Mouse (Mus musculus): ENCODE results near the gene Agr3. TPM values are rescaled to one million over a fixed set of nuclear protein-coding genes. Genes with fewer than 3 reads are reported as not detected.

Gene Agr3
- polyA plus RNA-seq, 1 experiment from 2014 or later: not detected

DNA sequence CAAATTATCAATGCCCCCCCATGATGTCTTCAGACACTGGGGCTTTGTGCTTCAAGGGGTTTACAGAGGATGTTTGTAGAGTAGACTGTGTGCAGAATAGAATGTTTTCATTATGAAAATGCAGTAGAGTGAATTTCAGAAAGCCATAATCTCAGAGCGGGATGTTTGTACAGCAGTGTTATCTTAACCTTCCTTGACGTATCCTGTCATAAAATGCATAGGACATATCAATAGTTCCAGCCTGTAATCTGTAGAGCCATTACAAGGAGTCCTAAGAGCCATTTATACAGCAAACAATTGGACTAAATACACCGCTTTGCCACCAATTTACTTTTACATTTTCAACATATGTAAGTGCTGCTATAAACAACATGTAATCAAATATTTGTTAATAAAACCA is 68.2 kb downstream of the Agr3 start:
- no peak for ATAC-seq
- Histone ChIP-seq H3K27ac (no peak overlapping the region), H3K27me3 (replicated peaks) (no peaks in the 10 kb centered on the region), H3K4me3 (no peak overlapping the region), H3K4me1 (no peaks in the 10 kb centered on the region), H3K9ac (no peak overlapping the region), H3K4me2 (no peak overlapping the region), H3K9me3 (replicated peaks) (no peaks in the 10 kb centered on the region), H3K36me3 (no peaks in the 10 kb centered on the region)
- 54% methylated on average over 3 of the region's 3 CpGs for WGBS (ENCODE audit: insufficient replicate concordance)

DNA sequence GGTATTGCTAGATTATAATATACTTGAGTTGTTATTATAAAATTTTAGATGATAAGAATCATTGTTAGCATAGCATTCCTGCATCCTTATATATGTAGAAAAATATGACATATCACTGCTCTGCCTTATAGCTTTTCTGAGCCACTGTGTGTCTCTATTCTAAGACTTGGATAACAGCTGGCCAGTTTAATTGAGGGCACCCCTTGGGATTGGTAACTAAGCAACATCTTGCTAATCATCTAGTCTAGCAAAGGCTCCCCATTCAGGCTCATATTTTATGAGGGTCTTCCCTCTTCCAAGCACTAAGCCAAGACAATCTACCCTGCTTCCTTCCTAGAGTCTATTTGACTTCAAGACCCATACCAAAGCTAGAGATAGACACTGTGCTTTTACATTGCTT is 68.7 kb downstream of the Agr3 start:
- Histone ChIP-seq H3K27ac (no peak overlapping the region), H3K36me3 (no peaks in the 10 kb centered on the region), H3K9ac (no peak overlapping the region), H3K4me3 (no peak overlapping the region), H3K27me3 (replicated peaks) (no peaks in the 10 kb centered on the region), H3K9me3 (replicated peaks) (no peaks in the 10 kb centered on the region), H3K4me2 (no peak overlapping the region), H3K4me1 (no peaks in the 10 kb centered on the region)
- ATAC-seq: no peak

DNA sequence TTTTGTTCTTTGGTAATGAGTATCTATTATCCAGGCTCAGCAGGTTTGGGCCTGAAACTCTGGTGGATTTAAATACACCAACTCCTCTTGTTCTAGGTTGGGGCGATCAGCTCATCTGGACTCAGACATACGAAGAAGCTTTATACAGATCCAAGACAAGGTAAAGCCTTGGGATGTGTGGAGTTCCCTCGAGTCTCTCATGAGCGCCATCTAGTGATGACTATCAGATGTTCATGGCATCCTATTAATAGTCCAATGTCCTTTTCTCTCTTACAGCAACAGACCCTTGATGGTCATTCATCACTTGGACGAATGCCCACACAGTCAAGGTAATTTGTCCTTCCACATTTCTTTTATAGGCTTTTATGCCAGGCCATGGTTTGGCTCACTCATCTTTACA is 70.4 kb downstream of the Agr3 start:
- Histone ChIP-seq H3K27ac (no peak overlapping the region), H3K36me3 (no peaks in the 10 kb centered on the region), H3K9me3 (replicated peaks) (no peaks in the 10 kb centered on the region), H3K4me2 (no peak overlapping the region), H3K4me1 (no peaks in the 10 kb centered on the region), H3K27me3 (replicated peaks) (no peaks in the 10 kb centered on the region), H3K9ac (no peak overlapping the region), H3K4me3 (no peak overlapping the region)
- ATAC-seq: no peak
- WGBS (ENCODE audit: insufficient replicate concordance): 21% methylated on average over 5 of the region's 5 CpGs

Other genes with a start within 250 kb of the Agr3 start
- not detected in 2 replicates for gene Agr2, start 67.3 kb downstream of the Agr3 start, polyA plus RNA-seq (2016; fragmentation: Nextera tagmentation; extraction: Ambion mirVana)
- 26.2 and 27.2 TPM in 2 replicates for gene Tspan13, start 116.9 kb downstream of the Agr3 start, polyA plus RNA-seq (2016; fragmentation: Nextera tagmentation; extraction: Ambion mirVana)
- 12.7 and 13.6 TPM in 2 replicates for gene Ankmy2, start 231.5 kb downstream of the Agr3 start, polyA plus RNA-seq (2016; fragmentation: Nextera tagmentation; extraction: Ambion mirVana)
- 99.4 and 103 TPM in 2 replicates for gene Bzw2, start 232.5 kb downstream of the Agr3 start, polyA plus RNA-seq (2016; fragmentation: Nextera tagmentation; extraction: Ambion mirVana)